Mouse (Mus musculus): ENCODE results near the gene Gemin5. TPM values are rescaled to one million over a fixed set of nuclear protein-coding genes. Genes with fewer than 3 reads are reported as not detected.

The Gemin5 gene
- total and polyA plus RNA-seq, 2 experiments from 2014 or later = 6.1 to 16.4 TPM

DNA sequence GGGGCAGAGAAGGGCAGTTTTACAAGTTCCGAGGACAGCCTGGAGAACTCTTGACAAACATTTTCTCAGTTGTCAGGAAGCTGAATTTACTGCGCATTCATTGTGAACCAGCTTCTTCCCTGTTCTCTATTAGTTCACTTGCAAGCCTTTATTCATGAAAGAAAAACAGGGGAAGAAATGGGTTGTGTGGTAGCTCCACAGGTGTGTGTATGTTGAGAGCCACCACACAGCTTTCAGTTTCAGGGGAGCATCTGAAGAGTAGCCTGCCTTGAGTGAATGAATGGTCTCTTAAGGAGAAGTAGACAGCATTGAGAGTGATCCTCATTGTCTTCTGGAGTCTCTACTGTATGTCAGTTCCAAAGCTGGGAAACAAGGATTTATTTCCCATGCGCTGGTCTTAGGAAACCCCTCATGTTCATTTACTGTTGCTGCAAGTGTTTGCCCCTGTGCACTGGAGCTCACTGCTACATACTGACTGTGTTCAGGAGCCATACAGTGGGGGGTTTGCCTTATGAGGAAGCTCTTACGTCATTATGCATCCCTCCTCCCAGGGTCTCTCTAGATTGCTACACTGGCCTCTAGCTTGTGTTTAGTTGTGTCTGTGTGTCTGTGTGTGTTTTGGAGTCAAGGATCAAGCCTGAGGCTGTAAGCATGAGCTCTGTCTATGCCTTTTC is 60.5 kb downstream of the Gemin5 start:
- WGBS = 84% methylated on average over 4 of the region's 4 CpGs
- H3K4me2 ChIP-seq (ENCODE audit: low read depth, low read length) = no peak overlapping the region
- H3K4me1 ChIP-seq (ENCODE audit: control insufficient read depth, insufficient read depth) = peaks cover 5% of the 10 kb centered on the region; the same call in 1 of the 2 replicates
- no peak overlapping the region for H3K4me3 ChIP-seq (ENCODE audit: low read depth, low read length)
- no peak overlapping the region for H3K9ac ChIP-seq (replicated peaks; ENCODE audit: low read depth, low read length)
- no peaks in the 10 kb centered on the region for H3K27me3 ChIP-seq (ENCODE audit: control insufficient read depth, insufficient read depth, low read length)
- H3K36me3 ChIP-seq (replicated peaks; ENCODE audit: control insufficient read depth, insufficient read depth, low read length) = peaks cover 35% of the 10 kb centered on the region
- no peak for ATAC-seq (ENCODE audit: insufficient read depth, low read depth)
- no peak overlapping the region for H3K27ac ChIP-seq (ENCODE audit: low read depth)
- TF ChIP-seq EP300 (IDR thresholded peaks at IDR 0.05; ENCODE audit: low read depth) (no peak), CTCF (IDR thresholded peaks at IDR 0.05; ENCODE audit: low read depth) (no peak)
- no peak for DNase-seq (ENCODE audit: low spot score)
- H3K9me3 ChIP-seq (replicated peaks; ENCODE audit: control insufficient read depth, low read length) = no peaks in the 10 kb centered on the region

DNA sequence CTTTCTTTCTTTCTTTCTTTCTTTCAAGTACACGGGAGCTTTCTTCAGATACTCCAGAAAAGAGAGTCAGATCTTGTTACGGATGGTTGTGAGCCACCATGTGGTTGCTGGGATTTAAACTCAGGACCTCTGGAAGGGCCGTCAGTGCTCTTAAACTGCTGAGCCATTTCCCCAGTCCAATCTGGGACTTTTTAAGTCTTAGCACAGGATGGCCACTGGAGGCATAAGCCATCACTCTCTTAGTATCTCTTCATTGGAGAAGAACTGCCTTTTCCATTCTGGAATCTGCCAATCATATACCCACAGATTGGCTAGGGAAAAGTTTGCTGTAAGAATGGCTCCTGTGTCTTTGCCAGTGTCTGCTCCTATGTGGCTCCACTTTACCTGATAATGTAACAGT is 61.3 kb downstream of the Gemin5 start:
- DNase-seq (ENCODE audit: low spot score) = no peak
- peaks cover 27% of the 10 kb centered on the region for H3K36me3 ChIP-seq (replicated peaks; ENCODE audit: control insufficient read depth, insufficient read depth, low read length)
- no peak overlapping the region for H3K4me2 ChIP-seq (ENCODE audit: low read depth, low read length)
- H3K27me3 ChIP-seq (ENCODE audit: control insufficient read depth, insufficient read depth, low read length) = no peaks in the 10 kb centered on the region
- no peak for ATAC-seq (ENCODE audit: insufficient read depth, low read depth)
- 51% methylated on average over 3 of the region's 3 CpGs for WGBS
- H3K9ac ChIP-seq (replicated peaks; ENCODE audit: low read depth, low read length) = no peak overlapping the region
- H3K4me1 ChIP-seq (ENCODE audit: control insufficient read depth, insufficient read depth) = peaks cover 5% of the 10 kb centered on the region; the same call in 1 of the 2 replicates
- no peak overlapping the region for H3K4me3 ChIP-seq (ENCODE audit: low read depth, low read length)
- TF ChIP-seq EP300 (IDR thresholded peaks at IDR 0.05; ENCODE audit: low read depth) (no peak), CTCF (IDR thresholded peaks at IDR 0.05; ENCODE audit: low read depth) (no peak)
- no peak overlapping the region for H3K27ac ChIP-seq (ENCODE audit: low read depth)
- no peaks in the 10 kb centered on the region for H3K9me3 ChIP-seq (replicated peaks; ENCODE audit: control insufficient read depth, low read length)

DNA sequence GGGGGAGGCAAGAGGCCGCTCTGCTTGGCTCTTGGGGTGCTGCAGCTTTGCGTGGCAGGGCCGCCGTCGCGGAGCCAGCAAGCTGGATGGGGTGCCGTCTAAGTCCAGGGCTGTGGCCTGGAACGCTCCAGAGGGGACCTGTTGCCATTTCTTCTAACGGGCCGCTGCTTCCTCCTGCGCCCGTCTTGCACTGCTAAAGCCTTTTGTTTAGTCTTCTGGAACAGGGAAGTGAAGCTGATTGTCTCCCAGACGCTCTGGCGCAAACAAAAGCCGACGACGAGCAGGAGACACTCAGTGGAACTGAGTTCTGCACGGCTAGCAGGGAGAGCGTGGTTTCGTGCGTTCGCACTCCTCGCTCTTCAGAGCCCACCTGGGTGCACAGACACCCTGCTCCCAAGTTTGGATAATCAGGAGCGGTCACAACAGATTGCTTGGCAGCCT is 64.0 kb downstream of the Gemin5 start:
- Histone ChIP-seq H3K4me1 (ENCODE audit: control insufficient read depth, insufficient read depth) (peaks cover 5% of the 10 kb centered on the region; the same call in 1 of the 2 replicates), H3K4me2 (ENCODE audit: low read depth, low read length) (peak overlapping the region; percentile 75), H3K27me3 (ENCODE audit: control insufficient read depth, insufficient read depth, low read length) (no peaks in the 10 kb centered on the region), H3K9me3 (replicated peaks; ENCODE audit: control insufficient read depth, low read length) (no peaks in the 10 kb centered on the region), H3K9ac (replicated peaks; ENCODE audit: low read depth, low read length) (peak overlapping the region; percentile 84), H3K36me3 (replicated peaks; ENCODE audit: control insufficient read depth, insufficient read depth, low read length) (peaks cover under 1% of the 10 kb centered on the region; the same call in 1 of the 2 replicates), H3K4me3 (ENCODE audit: low read depth, low read length) (peak overlapping the region; percentile 80), H3K27ac (ENCODE audit: low read depth) (peak overlapping the region; percentile 91)
- TF ChIP-seq CTCF (IDR thresholded peaks at IDR 0.05; ENCODE audit: low read depth) (no peak), EP300 (IDR thresholded peaks at IDR 0.05; ENCODE audit: low read depth) (0 out of 2 replicates have a peak, but pooled peaks have one; percentile 11)
- WGBS = under 1% methylated on average over 24 of the region's 24 CpGs
- ATAC-seq (ENCODE audit: insufficient read depth, low read depth) = no peak; the same call in none of the 2 replicates
- DNase-seq (ENCODE audit: low spot score) = peak; percentile 37

DNA sequence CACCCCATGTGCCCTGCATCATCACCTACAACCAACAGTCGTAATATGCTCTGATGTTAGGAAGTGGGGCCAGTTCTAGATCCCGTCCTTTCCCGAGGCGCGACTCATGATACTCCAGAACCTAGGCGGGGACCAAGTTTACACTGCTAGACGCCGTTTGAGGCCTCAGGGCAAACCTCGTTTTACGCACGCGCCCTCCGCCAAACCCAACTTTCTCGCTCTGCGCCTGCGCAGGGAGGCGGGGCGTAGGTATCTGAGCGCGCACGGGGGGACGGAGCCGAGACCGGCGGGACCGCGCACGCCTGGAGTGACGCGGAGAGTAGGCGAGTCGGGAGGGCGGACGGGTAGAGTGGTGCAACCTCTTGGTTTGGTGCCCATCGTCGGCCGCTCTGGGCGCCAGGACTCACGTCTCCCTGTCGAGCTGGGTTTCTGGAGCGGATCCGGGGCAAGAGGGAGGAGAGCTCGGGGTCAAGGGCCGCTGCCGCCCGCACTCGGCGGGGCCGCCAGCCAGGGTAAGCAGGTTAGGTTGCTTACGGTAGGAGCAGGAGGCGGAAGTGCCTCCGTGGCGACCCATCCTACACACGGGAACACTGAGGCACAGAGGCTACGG is 64.5 kb downstream of the Gemin5 start, which contains the start of gene Cnot8:
TSS of gene Cnot8 (plus strand) at position 457 of the 610 bp plus-strand sequence.
- ATAC-seq (ENCODE audit: insufficient read depth, low read depth) (peak; percentile 97), DNase-seq (ENCODE audit: low spot score) (peak; percentile 99)
- no peaks in the 10 kb centered on the region for H3K9me3 ChIP-seq (replicated peaks; ENCODE audit: control insufficient read depth, low read length)
- peaks cover 5% of the 10 kb centered on the region; the same call in 1 of the 2 replicates for H3K4me1 ChIP-seq (ENCODE audit: control insufficient read depth, insufficient read depth)
- peak within 1 kb of the TSS; percentile 80 for H3K4me3 ChIP-seq (ENCODE audit: low read depth, low read length)
- H3K27me3 ChIP-seq (ENCODE audit: control insufficient read depth, insufficient read depth, low read length) = no peaks in the 10 kb centered on the region
- peak within 1 kb of the TSS; percentile 75 for H3K4me2 ChIP-seq (ENCODE audit: low read depth, low read length)
- under 1% methylated on average over 55 of the region's 55 CpGs for WGBS
- peak within 1 kb of the TSS; percentile 91 for H3K27ac ChIP-seq (ENCODE audit: low read depth)
- TF ChIP-seq EP300 (IDR thresholded peaks at IDR 0.05; ENCODE audit: low read depth) (0 out of 2 replicates have a peak, but pooled peaks have one; percentile 46), CTCF (IDR thresholded peaks at IDR 0.05; ENCODE audit: low read depth) (no peak)
- peak within 1 kb of the TSS; percentile 84 for H3K9ac ChIP-seq (replicated peaks; ENCODE audit: low read depth, low read length)
- H3K36me3 ChIP-seq (replicated peaks; ENCODE audit: control insufficient read depth, insufficient read depth, low read length) = no peaks in the 10 kb centered on the region

DNA sequence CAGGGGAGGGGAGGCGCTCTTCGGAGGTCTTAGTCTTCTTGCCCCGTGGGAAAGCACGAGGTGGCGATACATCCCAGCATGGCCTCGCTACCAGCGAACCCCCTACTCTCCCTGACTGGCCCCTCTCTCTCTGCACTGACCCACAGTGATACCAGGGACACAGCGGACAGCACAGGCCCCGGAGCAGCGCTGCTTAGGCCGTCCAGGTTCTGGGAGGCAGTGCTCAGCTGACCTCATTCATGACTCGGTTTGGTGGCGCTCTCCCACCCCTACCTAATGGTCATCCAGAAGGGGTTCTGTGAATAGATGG is 65.0 kb downstream of the Gemin5 start:
- H3K4me1 ChIP-seq (ENCODE audit: control insufficient read depth, insufficient read depth) = peaks cover 5% of the 10 kb centered on the region; the same call in 1 of the 2 replicates
- no peaks in the 10 kb centered on the region for H3K9me3 ChIP-seq (replicated peaks; ENCODE audit: control insufficient read depth, low read length)
- DNase-seq (ENCODE audit: low spot score) (no peak), ATAC-seq (ENCODE audit: insufficient read depth, low read depth) (peak; percentile 4; the same call in 1 of the 2 replicates)
- peak overlapping the region; percentile 80; the same call in 1 of the 2 replicates for H3K4me3 ChIP-seq (ENCODE audit: low read depth, low read length)
- peak overlapping the region; percentile 7 for H3K9ac ChIP-seq (replicated peaks; ENCODE audit: low read depth, low read length)
- H3K27ac ChIP-seq (ENCODE audit: low read depth) = peak overlapping the region; percentile 66
- H3K4me2 ChIP-seq (ENCODE audit: low read depth, low read length) = peak overlapping the region; percentile 34
- H3K36me3 ChIP-seq (replicated peaks; ENCODE audit: control insufficient read depth, insufficient read depth, low read length) = no peaks in the 10 kb centered on the region
- WGBS = 61% methylated on average over 13 of the region's 13 CpGs
- H3K27me3 ChIP-seq (ENCODE audit: control insufficient read depth, insufficient read depth, low read length) = no peaks in the 10 kb centered on the region
- TF ChIP-seq CTCF (IDR thresholded peaks at IDR 0.05; ENCODE audit: low read depth) (no peak), EP300 (IDR thresholded peaks at IDR 0.05; ENCODE audit: low read depth) (no peak)
